Mouse (Mus musculus) heart, postnatal 36 days (tissue): Measurements from ENCODE around the gene Trpv2. TPM values are rescaled to one million over a fixed set of nuclear protein-coding genes. Genes with fewer than 3 reads are reported as not detected.

Source experiments
- DNase-seq, 2 experiments: peaks; one replicate each; pipeline ENCODE4 v3.0.0; 2021 to 2022
- intact Hi-C: fragments of 180-260 bp; cut with DNase I; formaldehyde crosslinking; loops from one replicate; pipeline ENCODE4 v1.15.1; 2025
- total RNA-seq, 2 experiments: library from RNA; stranded (reverse); gene quantifications; 2 replicates each; pipeline ENCODE4 v1.2.3; 2021

Gene Trpv2
- total RNA-seq, 2 experiments from 2014 or later, result 2.8 to 2.9 TPM

GRCm38 (mm10) chr11:62621586-62622283, 47.4 kb downstream of the Trpv2 start:
- no peak for DNase-seq
- intact Hi-C loops, result no loop called here

GRCm38 (mm10) chr11:62622850-62623249, 48.6 kb downstream of the Trpv2 start:
- no peak for DNase-seq
- intact Hi-C loops, result no loop called here

- DNase-seq, result no peak
- intact Hi-C loops, result no loop called here
Measured at GRCm38 (mm10) chr11:62624341-62625291, 50.3 kb downstream of the Trpv2 start.

GRCm38 (mm10) chr11:62629352-62630224, 55.3 kb downstream of the Trpv2 start:
- no peak for DNase-seq
- intact Hi-C loops, result no loop called here

GRCm38 (mm10) chr11:62630225-62630821, 56.0 kb downstream of the Trpv2 start:
- intact Hi-C loops, result no loop called here
- no peak for DNase-seq

GRCm38 (mm10) chr11:62631138-62631537, 56.9 kb downstream of the Trpv2 start:
- DNase-seq, result no peak
- intact Hi-C loops, result no loop called here

- no peak for DNase-seq
- intact Hi-C loops, result no loop called here
Measured at GRCm38 (mm10) chr11:62635406-62635805, 61.1 kb downstream of the Trpv2 start.

GRCm38 (mm10) chr11:62636105-62636839, 62.0 kb downstream of the Trpv2 start:
- no peak for DNase-seq
- intact Hi-C loops, result no loop called here

- no peak for DNase-seq
- intact Hi-C loops, result no loop called here
Measured at GRCm38 (mm10) chr11:62636840-62637221, 62.5 kb downstream of the Trpv2 start.

GRCm38 (mm10) chr11:62637401-62637800, 63.1 kb downstream of the Trpv2 start:
- intact Hi-C loops, result no loop called here
- DNase-seq, result no peak

GRCm38 (mm10) chr11:62637806-62638205, 63.5 kb downstream of the Trpv2 start:
- DNase-seq, result no peak
- intact Hi-C loops, result no loop called here

GRCm38 (mm10) chr11:62638402-62638801, 64.1 kb downstream of the Trpv2 start:
- intact Hi-C loops, result no loop called here
- no peak for DNase-seq

GRCm38 (mm10) chr11:62640378-62640777, 66.1 kb downstream of the Trpv2 start:
- intact Hi-C loops, result no loop called here
- DNase-seq, result no peak

GRCm38 (mm10) chr11:62642023-62642844, 67.9 kb downstream of the Trpv2 start:
- DNase-seq, result no peak
- intact Hi-C loops, result no loop called here

GRCm38 (mm10) chr11:62643011-62643631, 68.8 kb downstream of the Trpv2 start:
- intact Hi-C loops, result no loop called here
- DNase-seq, result no peak

GRCm38 (mm10) chr11:62643681-62644363, 69.5 kb downstream of the Trpv2 start:
- no peak for DNase-seq
- intact Hi-C loops, result no loop called here

- intact Hi-C loops, result no loop called here
- DNase-seq, result no peak
Measured at GRCm38 (mm10) chr11:62644602-62645336, 70.5 kb downstream of the Trpv2 start.
